Mouse (Mus musculus) right cerebral cortex, postnatal 14 days (tissue): ENCODE results near the gene Srbd1.

Experiments used
- DNase-seq: peaks from one replicate; pipeline ENCODE4 v3.0.0; 2022

Gene Srbd1

DNA sequence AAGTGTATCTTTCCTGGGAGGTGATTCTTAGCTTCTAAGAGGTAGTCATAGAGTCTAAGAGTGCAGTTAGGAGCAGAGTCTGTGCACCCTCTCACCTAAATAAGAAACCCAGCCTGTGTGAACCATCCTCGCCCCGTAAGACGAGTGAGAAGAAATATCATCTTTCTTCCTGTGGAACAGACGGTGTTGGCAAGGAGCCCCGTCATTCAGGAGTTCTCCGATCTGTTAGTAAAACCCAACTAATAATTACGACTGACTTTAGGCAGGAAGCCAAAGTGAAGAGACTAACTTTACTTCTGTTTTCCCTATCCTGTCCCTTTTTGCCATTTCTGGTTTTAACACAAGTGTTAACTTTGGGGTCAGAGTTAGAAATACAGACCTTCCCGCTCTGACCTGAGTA, 166.1 kb downstream of the Srbd1 start:
- peak; percentile 42 for DNase-seq

- no peak for DNase-seq
These were observed 169.9 kb downstream of the Srbd1 start for GRCm38 (mm10) chr17:85975077-85975476.

- DNase-seq: no peak
These were observed 170.4 kb downstream of the Srbd1 start for GRCm38 (mm10) chr17:85974591-85974990.

DNA sequence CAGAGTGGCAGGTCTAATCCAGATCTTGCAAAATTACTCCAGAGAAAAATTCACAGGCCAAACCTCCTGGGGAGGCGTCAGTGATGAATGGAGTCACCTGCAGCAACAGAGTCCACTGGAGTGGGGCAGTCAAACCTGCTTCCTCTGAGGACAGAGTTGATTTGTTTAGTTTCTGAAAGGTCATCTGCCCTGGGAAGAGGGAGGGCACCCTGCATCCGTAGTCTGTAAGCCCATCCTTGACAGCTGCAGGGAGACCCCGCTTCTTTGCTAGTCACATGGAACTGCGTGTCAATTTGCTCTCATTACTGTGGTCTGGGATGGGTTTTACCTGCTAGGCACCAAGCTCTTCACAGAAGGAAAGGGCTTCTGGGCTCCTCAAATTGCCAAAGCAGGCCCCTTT, 173.9 kb downstream of the Srbd1 start:
- no peak for DNase-seq

GRCm38 (mm10) chr17:85961653-85962052, 183.3 kb downstream of the Srbd1 start:
- no peak for DNase-seq

DNA sequence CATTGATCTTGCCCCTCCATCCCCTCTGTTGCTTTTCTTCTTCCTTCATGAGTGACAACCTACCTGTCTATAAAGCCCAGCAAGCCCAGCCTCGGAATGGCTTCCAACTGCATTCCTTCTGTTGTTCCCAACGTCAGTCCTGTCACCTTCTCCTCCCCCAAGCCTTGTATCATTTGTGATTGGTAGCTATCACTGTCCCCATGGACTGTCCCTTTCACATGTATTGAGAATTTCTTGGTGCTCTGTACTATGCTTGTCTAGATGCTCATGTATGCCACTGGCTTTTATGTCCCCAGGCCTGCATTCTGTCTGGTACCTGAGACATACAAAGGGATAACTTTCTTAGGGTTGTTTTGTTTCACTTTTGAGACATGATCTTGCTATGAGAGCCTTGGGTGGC, 193.2 kb downstream of the Srbd1 start:
- no peak for DNase-seq

- DNase-seq: no peak
These were observed 195.0 kb downstream of the Srbd1 start for GRCm38 (mm10) chr17:85949919-85950505.

- DNase-seq: no peak
These were observed 195.8 kb downstream of the Srbd1 start for GRCm38 (mm10) chr17:85948911-85949909.

DNA sequence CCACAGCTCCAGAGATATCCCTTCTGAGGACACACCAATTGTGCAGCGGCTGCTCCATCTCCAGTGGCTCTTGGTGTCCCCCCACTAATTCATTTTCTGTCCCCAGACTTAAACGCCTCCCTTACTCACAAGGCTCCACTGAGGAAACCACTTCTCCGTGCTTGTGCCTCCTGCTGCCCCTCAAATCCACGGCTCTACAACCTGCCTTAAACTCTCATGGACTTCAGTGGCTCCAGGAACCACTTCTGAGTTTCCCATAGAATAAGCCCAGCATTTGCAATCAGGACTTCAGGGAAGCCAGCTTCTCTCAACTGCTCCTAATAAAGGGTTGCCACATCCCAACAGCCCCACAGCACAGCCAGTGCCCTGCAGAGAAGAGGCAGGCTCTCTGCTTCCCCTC, 200.2 kb downstream of the Srbd1 start:
- DNase-seq: no peak

DNA sequence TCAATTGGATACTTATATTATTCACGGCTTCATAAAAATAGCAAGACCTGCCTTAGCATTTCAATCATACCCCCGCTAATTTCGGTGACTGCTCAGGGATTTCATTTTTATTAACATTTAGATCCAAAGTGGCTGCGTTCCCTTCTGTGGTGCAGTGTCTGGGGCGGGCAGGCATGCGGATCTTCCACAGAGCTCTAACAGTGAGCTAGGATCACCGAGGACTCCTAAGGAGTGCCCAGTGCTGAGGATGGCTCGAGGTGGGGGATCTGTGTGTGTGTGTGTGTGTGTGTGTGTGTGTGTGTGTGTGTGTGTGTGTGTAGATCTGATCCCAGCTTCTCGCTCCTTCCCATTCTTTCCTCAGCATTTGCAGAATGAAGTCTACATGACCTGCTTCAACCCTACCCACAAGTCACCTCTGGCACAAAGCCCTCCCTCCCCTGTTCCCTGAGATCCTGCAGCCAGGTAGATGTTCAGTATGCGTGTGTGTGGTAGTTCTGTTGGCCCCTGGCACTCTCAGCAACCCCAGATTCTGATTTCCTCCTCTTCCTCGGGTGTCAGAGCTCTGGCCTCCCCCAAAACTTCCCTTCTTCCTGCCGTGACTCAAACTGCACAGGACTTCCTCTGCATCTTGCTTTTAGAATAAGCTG, 200.9 kb downstream of the Srbd1 start:
- no peak for DNase-seq

DNA sequence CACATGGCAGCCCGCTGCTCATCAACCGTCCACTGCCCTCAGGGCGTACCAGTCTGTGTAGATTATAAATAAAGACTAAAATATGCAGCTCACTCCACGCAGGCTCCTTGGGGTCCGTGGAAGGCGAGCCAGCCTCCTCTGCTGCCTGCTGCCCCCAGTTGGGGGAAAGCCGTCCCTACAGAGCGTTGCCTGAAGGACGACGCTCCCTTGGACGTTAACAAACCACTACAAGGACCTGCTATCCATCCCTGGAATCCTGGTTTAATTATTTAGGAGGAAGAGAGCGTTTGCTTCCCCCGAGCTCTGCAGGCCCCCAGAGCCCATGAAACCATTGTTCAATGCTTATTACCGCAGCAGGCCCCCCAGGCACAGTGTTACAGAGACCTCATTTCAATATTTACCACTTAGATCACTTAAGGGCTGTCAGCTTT, 201.4 kb downstream of the Srbd1 start:
- DNase-seq: no peak

- no peak for DNase-seq
These were observed 201.9 kb downstream of the Srbd1 start for GRCm38 (mm10) chr17:85943071-85943470.

GRCm38 (mm10) chr17:85942123-85942522, 202.9 kb downstream of the Srbd1 start:
- no peak for DNase-seq

- no peak for DNase-seq
These were observed 203.7 kb downstream of the Srbd1 start for GRCm38 (mm10) chr17:85941141-85941738.

GRCm38 (mm10) chr17:85937131-85937530, 207.8 kb downstream of the Srbd1 start:
- no peak for DNase-seq

- DNase-seq: no peak
These were observed 209.7 kb downstream of the Srbd1 start for GRCm38 (mm10) chr17:85935268-85935667.
